Mouse (Mus musculus): Measurements from ENCODE around the gene Foxc1.

- no peak for TF ChIP-seq POLR2A (IDR thresholded peaks at IDR 0.05; ENCODE audit: low read depth, low read length)
- no peak for TF ChIP-seq CTCF (conservative IDR thresholded peaks at IDR 0.05 in 1 of 2, IDR thresholded peaks at IDR 0.05 in 1 of 2; ENCODE audit: low read depth in 2 of 2, low read length in 2 of 2)
- TF ChIP-seq ZC3H11A (IDR thresholded peaks at IDR 0.05; ENCODE audit: low read depth, low read length), result no peak
- TF ChIP-seq NELFE (IDR thresholded peaks at IDR 0.05; ENCODE audit: low read depth, low read length), result no peak
- no peak for TF ChIP-seq TBP (conservative IDR thresholded peaks at IDR 0.05; ENCODE audit: low read depth, low read length)
- TF ChIP-seq MAX (IDR thresholded peaks at IDR 0.05; ENCODE audit: low read length), result no peak
- TF ChIP-seq ZNF384 (IDR thresholded peaks at IDR 0.05; ENCODE audit: low read depth, low read length), result no peak
- no peak for TF ChIP-seq CHD1 (IDR thresholded peaks at IDR 0.05; ENCODE audit: low read depth, low read length)
- TF ChIP-seq GABPA (IDR thresholded peaks at IDR 0.05; ENCODE audit: insufficient replicate concordance, low read depth, low read length), result no peak
- TF ChIP-seq RCOR1 (conservative IDR thresholded peaks at IDR 0.05; ENCODE audit: low read depth, low read length), result no peak
Observed at GRCm38 (mm10) chr13:31811542-31812021, 5.1 kb downstream of the Foxc1 start.

Measured in CH12.LX (cell line).